Mouse (Mus musculus) heart, embryonic 14.5 days (tissue): Measurements from ENCODE around the gene Ganc. TPM values are rescaled to one million over a fixed set of nuclear protein-coding genes. Genes with fewer than 3 reads are reported as not detected.
A peak's percentile ranks its signal among the peaks of the same experiment; 100 is the strongest.

ENCODE experiments used
- ATAC-seq: fragments of 200-750 bp; cut with Nextera tagmentation; 2 replicates; pipeline ENCODE4 v1.8.0; 2017; ENCODE audit warnings: low read depth, moderate TSS enrichment; ENCODE audit not compliant: insufficient number of reproducible peaks, insufficient read depth, low FRiP score
- H3K27ac ChIP-seq, 2 experiments: fragments of 200-500 bp in 1 of 2; fragments of 300-500 bp in 1 of 2; sonication (generic) in 1 of 2; replicated peaks in 1 of 2; 2 replicates each; pipeline ENCODE4 v1.5.1; 2012 to 2014; ENCODE audit warnings: low read depth in 2 of 2, low read length in 2 of 2, control low read depth in 1 of 2, mild to moderate bottlenecking in 1 of 2, mixed read lengths in 1 of 2; ENCODE audit not compliant: control insufficient read depth in 1 of 2, insufficient read depth in 1 of 2
- H3K27me3 ChIP-seq: fragments of 300-500 bp; sonication (generic); 2 replicates; pipeline ENCODE4 v1.6.1; 2014; ENCODE audit warnings: mild to moderate bottlenecking, low read length, control low read depth; ENCODE audit not compliant: control insufficient read depth, insufficient read depth
- H3K36me3 ChIP-seq: fragments of 300-500 bp; sonication (generic); 2 replicates; pipeline ENCODE4 v1.6.1; 2014; ENCODE audit warnings: mild to moderate bottlenecking, control low read depth, low read length, mixed read lengths; ENCODE audit not compliant: control insufficient read depth, insufficient read depth
- H3K4me1 ChIP-seq, 2 experiments: fragments of 200-500 bp in 1 of 2; fragments of 300-500 bp in 1 of 2; sonication (generic) in 1 of 2; 2 replicates each; pipeline ENCODE4 v1.6.1; 2012 to 2014; ENCODE audit warnings: low read length in 2 of 2, control low read depth in 1 of 2, mixed read lengths in 1 of 2; ENCODE audit not compliant: control insufficient read depth in 2 of 2, insufficient read depth in 2 of 2
- H3K4me2 ChIP-seq: fragments of 300-500 bp; sonication (generic); 2 replicates; pipeline ENCODE4 v1.6.1; 2014; ENCODE audit warnings: mild to moderate bottlenecking, low read length
- H3K4me3 ChIP-seq, 2 experiments: fragments of 200-500 bp in 1 of 2; fragments of 300-500 bp in 1 of 2; sonication (generic) in 1 of 2; 2 replicates each; pipeline ENCODE4 v1.5.1; 2012 to 2014; ENCODE audit warnings: low read length in 2 of 2, mild to moderate bottlenecking in 2 of 2, control low read depth in 1 of 2, low read depth in 1 of 2, moderate library complexity in 1 of 2; ENCODE audit not compliant: control insufficient read depth in 1 of 2, insufficient read depth in 1 of 2
- H3K9ac ChIP-seq: fragments of 300-500 bp; sonication (generic); 2 replicates; pipeline ENCODE4 v1.6.1; 2014; ENCODE audit warnings: mild to moderate bottlenecking, low read length
- H3K9me3 ChIP-seq: fragments of 300-500 bp; sonication (generic); 2 replicates; pipeline ENCODE4 v1.6.1; 2016; ENCODE audit warnings: low read length, control low read depth; ENCODE audit not compliant: control insufficient read depth
- WGBS: fragments of 180-500 bp; shearing (Covaris S2); extraction: QIAGEN DNeasy Blood & Tissue Kit; methylation state at CpG from one replicate; pipeline ENCODE4 v1.1.7; 2014; 5-methylcytosine and 5-hydroxymethylcytosine counted together
- polyA plus RNA-seq: library from polyadenylated mRNA; unstranded; fragments of >200 nt; fragmentation: Nextera tagmentation; extraction: Ambion mirVana; gene quantifications from 2 replicates; pipeline ENCODE4 v1.2.1, GENCODE M21; 2014

Gene Ganc
- polyA plus RNA-seq, 1 experiment from 2014 or later = 9.8 TPM

DNA sequence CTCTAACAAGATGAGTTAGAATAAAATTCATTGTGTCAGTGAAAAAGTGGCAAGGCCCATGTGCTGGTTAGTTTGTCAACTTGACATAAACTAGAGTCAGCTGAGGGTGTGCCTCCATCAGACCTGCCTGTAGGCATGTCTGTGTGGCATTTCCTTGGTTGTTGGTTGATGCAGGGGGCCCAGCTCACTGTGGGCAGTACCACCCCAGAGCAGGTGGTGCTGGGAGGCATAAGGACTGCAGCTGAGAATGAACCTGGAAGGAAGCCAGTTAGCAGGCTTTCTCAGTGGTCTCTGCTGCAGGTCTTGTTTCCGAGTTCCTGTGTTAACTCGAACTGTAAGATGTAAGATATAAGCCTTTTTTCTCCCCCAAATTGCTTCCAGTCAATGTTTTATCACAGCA is 51.3 kb downstream of the Ganc start:
- Histone ChIP-seq H3K27me3 (no peaks in the 10 kb centered on the region), H3K9me3 (no peaks in the 10 kb centered on the region), H3K4me2 (no peak overlapping the region), H3K9ac (no peak overlapping the region), H3K4me1 (no peaks in the 10 kb centered on the region), H3K36me3 (no peaks in the 10 kb centered on the region), H3K27ac (no peak overlapping the region), H3K4me3 (no peak overlapping the region)
- WGBS = 53% methylated on average over 2 of the region's 2 CpGs
- ATAC-seq = no peak

DNA sequence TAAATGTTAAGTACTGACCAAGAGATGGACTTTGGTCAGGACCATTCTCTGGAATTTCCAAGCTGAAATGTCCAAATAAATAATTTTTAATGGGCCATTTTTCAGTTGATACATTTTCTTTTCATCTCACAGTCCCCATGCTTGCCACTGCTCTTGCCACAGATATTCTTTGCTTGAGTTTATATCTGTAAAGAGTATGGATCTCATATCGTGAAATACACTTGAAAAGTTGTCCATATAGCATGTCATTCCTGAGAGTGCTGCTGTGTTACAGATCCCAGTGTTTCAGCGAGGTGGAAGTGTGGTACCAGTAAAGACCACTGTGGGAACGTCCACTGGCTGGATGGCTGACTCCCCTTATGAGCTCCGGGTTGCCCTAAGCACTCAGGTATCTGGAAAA is 52.0 kb downstream of the Ganc start, which contains the start of gene Capn3:
TSS of gene Capn3 (plus strand) at position 301 of the 400 bp plus-strand sequence.
- ATAC-seq = no peak
- no peak within 1 kb of the TSS for H3K27ac ChIP-seq
- no peak within 1 kb of the TSS for H3K9ac ChIP-seq
- no peaks in the 10 kb centered on the region for H3K36me3 ChIP-seq
- WGBS = 67% methylated on average over 4 of the region's 4 CpGs
- no peaks in the 10 kb centered on the region for H3K9me3 ChIP-seq
- H3K4me2 ChIP-seq = no peak within 1 kb of the TSS
- no peak within 1 kb of the TSS for H3K4me3 ChIP-seq
- no peaks in the 10 kb centered on the region for H3K4me1 ChIP-seq
- H3K27me3 ChIP-seq = no peaks in the 10 kb centered on the region

DNA sequence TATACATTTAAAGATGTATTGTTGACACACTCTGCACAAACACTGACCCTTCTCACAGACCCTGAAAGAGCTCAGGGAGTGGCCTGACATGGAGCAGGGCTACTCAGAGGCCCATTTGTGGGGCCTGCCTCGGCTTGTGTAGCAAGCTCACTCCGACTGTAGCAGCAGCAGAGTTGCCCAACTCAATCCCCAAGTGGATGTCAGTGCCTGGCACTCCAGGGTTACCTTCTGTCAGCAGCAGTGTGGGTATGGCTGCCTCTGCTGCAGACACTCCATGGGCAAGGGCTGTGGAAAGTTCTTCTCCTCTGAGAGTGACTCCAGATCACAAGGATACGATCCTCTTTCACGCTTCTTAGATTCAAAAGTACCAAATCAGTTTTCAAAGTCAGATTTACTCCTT is 56.5 kb downstream of the Ganc start:
- ATAC-seq = no peak
- H3K27ac ChIP-seq = no peak overlapping the region
- no peaks in the 10 kb centered on the region for H3K27me3 ChIP-seq
- H3K4me2 ChIP-seq = no peak overlapping the region
- no peaks in the 10 kb centered on the region for H3K9me3 ChIP-seq
- H3K4me1 ChIP-seq = peaks cover 6 to 11% of the 10 kb centered on the region in 2 experiments
- no peaks in the 10 kb centered on the region for H3K36me3 ChIP-seq
- H3K4me3 ChIP-seq = no peak overlapping the region
- 79% methylated on average over 4 of the region's 4 CpGs for WGBS
- no peak overlapping the region for H3K9ac ChIP-seq

DNA sequence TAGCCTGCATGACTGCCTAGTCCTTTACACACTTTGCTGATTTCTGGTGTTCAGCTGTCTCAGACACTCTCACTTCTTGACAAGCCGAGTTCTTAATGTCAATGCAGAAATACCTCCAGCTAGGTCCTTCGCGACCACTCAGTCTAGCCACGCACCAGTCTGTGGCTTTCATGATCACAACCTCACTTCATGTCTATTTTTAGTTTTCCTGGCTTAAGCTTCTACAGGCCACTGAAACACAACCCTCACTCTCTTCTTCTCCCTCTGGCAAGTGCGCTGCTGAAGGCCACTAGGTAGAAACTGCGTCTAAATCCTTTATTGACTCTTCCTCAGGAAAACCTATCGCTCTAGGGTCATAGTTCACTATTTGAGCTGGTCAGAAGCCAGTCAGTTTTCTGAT is 59.6 kb downstream of the Ganc start:
- H3K4me3 ChIP-seq = no peak overlapping the region
- H3K4me1 ChIP-seq = peaks cover 6 to 11% of the 10 kb centered on the region in 2 experiments
- peak overlapping the region; percentile 19; the same call in 1 of the 2 replicates for H3K4me2 ChIP-seq
- no peaks in the 10 kb centered on the region for H3K27me3 ChIP-seq
- peak overlapping the region; percentile 14 to 57 for H3K27ac ChIP-seq
- no peak for ATAC-seq
- 33% methylated on average over 7 of the region's 7 CpGs for WGBS
- H3K36me3 ChIP-seq = no peaks in the 10 kb centered on the region
- no peak overlapping the region for H3K9ac ChIP-seq
- H3K9me3 ChIP-seq = no peaks in the 10 kb centered on the region

DNA sequence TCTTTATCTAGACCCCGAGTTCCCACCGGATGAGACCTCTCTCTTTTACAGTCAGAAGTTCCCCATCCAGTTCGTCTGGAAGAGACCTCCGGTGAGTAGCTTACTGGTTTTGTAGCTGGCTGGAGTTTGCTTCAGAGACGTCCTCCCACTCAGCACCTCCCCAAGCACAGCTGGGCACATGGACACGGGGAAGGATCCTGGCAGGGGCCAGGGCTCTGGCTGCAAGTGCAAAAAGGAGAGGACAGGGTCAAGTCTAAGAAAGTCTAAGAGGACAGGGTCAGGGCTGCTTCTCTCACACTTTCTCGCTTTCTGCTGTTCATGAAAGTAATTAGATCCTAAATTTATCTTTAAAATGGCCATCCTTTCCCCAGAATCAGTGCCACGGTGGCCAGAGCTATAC is 60.4 kb downstream of the Ganc start:
- ATAC-seq = no peak
- WGBS = 70% methylated on average over 8 of the region's 8 CpGs
- no peak overlapping the region for H3K9ac ChIP-seq
- no peaks in the 10 kb centered on the region for H3K36me3 ChIP-seq
- no peak overlapping the region for H3K4me2 ChIP-seq
- peaks cover 6 to 11% of the 10 kb centered on the region in 2 experiments for H3K4me1 ChIP-seq
- H3K27ac ChIP-seq = no peak overlapping the region
- H3K27me3 ChIP-seq = no peaks in the 10 kb centered on the region
- no peaks in the 10 kb centered on the region for H3K9me3 ChIP-seq
- H3K4me3 ChIP-seq = no peak overlapping the region

DNA sequence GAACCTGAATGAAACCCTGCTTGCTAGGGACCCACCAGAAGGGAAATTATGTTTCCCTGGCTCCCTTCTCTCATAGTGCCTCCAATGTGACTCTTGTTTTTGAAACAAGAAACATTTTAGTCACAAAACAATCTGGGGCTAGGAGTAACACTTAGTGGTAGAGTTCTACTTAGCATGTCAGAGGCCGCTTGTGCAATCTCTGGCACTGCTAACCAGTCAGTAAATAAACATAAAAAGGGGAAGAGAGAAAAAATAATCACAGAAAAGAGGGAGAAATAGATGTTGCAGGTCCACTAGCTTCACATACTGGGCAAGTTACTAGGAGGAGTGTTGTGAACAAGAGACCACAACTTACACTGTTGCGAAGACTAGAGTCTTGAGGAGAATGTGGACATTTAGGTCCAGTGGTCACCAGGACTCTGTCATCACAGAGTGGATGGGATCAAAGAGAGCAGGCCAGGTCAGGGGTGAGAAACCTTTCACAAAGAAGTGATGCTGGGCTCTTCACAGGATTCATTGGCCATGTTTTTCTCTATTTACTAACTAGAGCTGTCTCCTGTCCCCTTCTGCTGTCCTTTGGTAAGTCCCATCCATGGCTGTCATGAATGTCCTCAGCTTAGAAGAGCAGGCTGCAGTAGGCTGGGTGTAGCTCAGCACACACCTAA is 61.2 kb downstream of the Ganc start:
- 90% methylated on average over 2 of the region's 2 CpGs for WGBS
- H3K9me3 ChIP-seq = no peaks in the 10 kb centered on the region
- H3K9ac ChIP-seq = no peak overlapping the region
- ATAC-seq = no peak
- no peaks in the 10 kb centered on the region for H3K36me3 ChIP-seq
- H3K27ac ChIP-seq = no peak overlapping the region
- peaks cover 6 to 11% of the 10 kb centered on the region in 2 experiments for H3K4me1 ChIP-seq
- no peak overlapping the region for H3K4me2 ChIP-seq
- H3K4me3 ChIP-seq = no peak overlapping the region
- H3K27me3 ChIP-seq = no peaks in the 10 kb centered on the region

DNA sequence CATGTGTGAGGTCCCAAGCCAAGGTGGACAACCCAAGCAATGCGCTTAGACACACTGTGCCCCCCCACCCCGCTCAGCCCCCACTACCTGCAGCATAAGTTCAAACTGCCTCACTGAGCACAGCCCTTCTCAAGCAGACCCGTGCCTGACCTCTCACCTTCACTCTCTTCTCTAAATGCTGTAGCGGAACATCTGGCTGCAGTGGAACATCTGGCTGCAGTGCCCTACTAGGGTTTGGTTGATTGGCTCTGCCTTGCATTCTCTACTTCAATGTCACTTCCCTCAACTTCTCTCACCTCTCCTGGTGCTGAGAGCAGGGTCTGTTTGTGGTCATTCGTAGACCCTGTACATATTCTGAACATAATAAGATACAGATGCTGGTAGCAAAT is 61.7 kb downstream of the Ganc start:
- H3K36me3 ChIP-seq = no peaks in the 10 kb centered on the region
- WGBS = 92% methylated on average over 5 of the region's 5 CpGs

DNA sequence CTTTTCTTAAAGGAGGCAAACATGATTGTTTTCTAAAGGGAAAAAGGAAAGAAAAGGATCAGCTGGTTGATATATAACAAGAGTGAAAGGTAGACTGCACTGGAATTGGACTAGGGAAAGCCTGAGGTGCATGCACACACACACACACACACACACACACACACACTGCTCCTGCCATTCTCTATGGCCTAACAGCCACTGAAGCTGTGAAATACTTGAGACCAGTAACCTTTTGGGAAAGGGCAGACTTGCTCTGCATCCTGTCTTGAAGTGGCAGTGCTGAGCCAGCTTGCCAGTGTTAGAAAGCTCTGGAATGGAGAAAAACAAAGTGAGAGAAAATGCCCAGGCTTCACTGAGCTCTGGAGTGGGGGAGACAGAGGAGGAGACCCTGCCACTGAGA is 64.3 kb downstream of the Ganc start:
- Histone ChIP-seq H3K4me3 (no peak overlapping the region), H3K9me3 (no peaks in the 10 kb centered on the region), H3K4me1 (peaks cover 6 to 7% of the 10 kb centered on the region in 2 experiments), H3K36me3 (no peaks in the 10 kb centered on the region), H3K9ac (no peak overlapping the region), H3K4me2 (no peak overlapping the region), H3K27ac (no peak overlapping the region), H3K27me3 (no peaks in the 10 kb centered on the region)
- no peak for ATAC-seq

More for the DNA sequence above, 61.7 kb downstream of the Ganc start:
- H3K9me3 ChIP-seq = no peaks in the 10 kb centered on the region
- no peaks in the 10 kb centered on the region for H3K27me3 ChIP-seq
- H3K27ac ChIP-seq = no peak overlapping the region
- no peak overlapping the region for H3K9ac ChIP-seq
- no peak overlapping the region for H3K4me2 ChIP-seq
- ATAC-seq = no peak
- H3K4me1 ChIP-seq = peaks cover 6 to 11% of the 10 kb centered on the region in 2 experiments
- no peak overlapping the region for H3K4me3 ChIP-seq
